Mouse (Mus musculus) liver, adult 2 months (tissue): ENCODE measurements at regions not wholly inside any gene's neighbourhood (a gene's known extent, or its start where the extent isn't known, plus 50 kb on each side); places are given as distances from the start of the nearest gene placed in this dataset.

ENCODE experiments used
- DNase-seq: peaks from one replicate; pipeline ENCODE4 v3.0.0-alpha.2; 2011; ENCODE audit warnings: low read depth, low spot score; ENCODE audit errors: extremely low read depth
- H3K27ac ChIP-seq: fragments of 200-500 bp; replicated peaks from 2 replicates; pipeline ENCODE4 v1.5.1; 2012; ENCODE audit warnings: low read depth, mild to moderate bottlenecking, control low read depth, inconsistent platforms, low read length; ENCODE audit not compliant: insufficient read depth
- H3K27me3 ChIP-seq: fragments of 200-500 bp; 2 replicates; pipeline ENCODE4 v1.6.1; 2012; ENCODE audit warnings: mild to moderate bottlenecking, moderate library complexity, low read length, inconsistent platforms; ENCODE audit not compliant: control insufficient read depth, insufficient read depth
- H3K36me3 ChIP-seq: fragments of 200-500 bp; 2 replicates; pipeline ENCODE4 v1.6.1; 2012; ENCODE audit warnings: low read length, inconsistent platforms; ENCODE audit not compliant: control insufficient read depth, insufficient read depth
- H3K4me1 ChIP-seq: fragments of 200-500 bp; 2 replicates; pipeline ENCODE4 v1.6.1; 2011; ENCODE audit warnings: low read length; ENCODE audit not compliant: control insufficient read depth, insufficient read depth
- H3K4me3 ChIP-seq: fragments of 200-500 bp; 2 replicates; pipeline ENCODE4 v1.5.1; 2011; ENCODE audit warnings: low read depth, mild to moderate bottlenecking, control low read depth, low read length, moderate library complexity; ENCODE audit not compliant: insufficient read depth
- H3K79me2 ChIP-seq: fragments of 200-500 bp; 2 replicates; pipeline ENCODE4 v1.6.1; 2012; ENCODE audit warnings: inconsistent platforms, mild to moderate bottlenecking, low read length, moderate library complexity; ENCODE audit not compliant: control insufficient read depth, insufficient read depth
- H3K9ac ChIP-seq: fragments of 200-500 bp; 2 replicates; pipeline ENCODE4 v1.6.1; 2012; ENCODE audit warnings: low read depth, mild to moderate bottlenecking, control low read depth, inconsistent platforms, low read length
- CTCF ChIP-seq: fragments of 200-500 bp; IDR thresholded peaks from 2 replicates; pipeline ENCODE4 v1.5.1; 2011; ENCODE audit warnings: low read depth, low read length, control low read depth
- POLR2A ChIP-seq: fragments of 200-500 bp; IDR thresholded peaks from 2 replicates; pipeline ENCODE4 v1.6.1; 2011; ENCODE audit warnings: low read length, control low read depth; ENCODE audit not compliant: insufficient read depth; ENCODE audit errors: extremely low read depth
- WGBS: fragments of 180-500 bp; shearing (Covaris S2); methylation state at CpG from one replicate; pipeline ENCODE4 v1.1.7; 2018; 5-methylcytosine and 5-hydroxymethylcytosine counted together

DNA sequence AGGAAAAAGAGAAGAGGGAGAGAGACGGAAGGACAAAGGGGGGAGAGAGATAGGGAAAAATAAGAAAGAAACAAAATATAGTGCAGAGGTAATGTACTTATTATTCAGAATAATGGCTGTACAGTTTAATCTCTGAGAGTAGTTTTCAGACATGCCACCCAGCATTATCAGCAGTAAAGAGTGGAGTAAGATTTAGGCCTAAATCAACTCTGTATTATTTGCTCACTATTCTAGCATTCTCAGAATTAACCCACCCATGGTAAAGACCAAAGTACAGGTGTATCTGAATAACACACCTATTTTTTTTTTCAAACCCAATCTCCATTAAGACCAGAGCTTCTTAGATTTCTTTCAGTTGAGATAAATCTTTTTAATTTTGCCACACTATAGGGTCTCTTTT is 177.7 kb upstream of the Gm11114 start:
- Histone ChIP-seq H3K36me3 (no peaks in the 10 kb centered on the region), H3K4me1 (no peaks in the 10 kb centered on the region), H3K79me2 (no peaks in the 10 kb centered on the region), H3K4me3 (no peak overlapping the region), H3K9ac (no peak overlapping the region), H3K27ac (no peak overlapping the region), H3K27me3 (no peaks in the 10 kb centered on the region)
- DNase-seq = no peak
- WGBS = 79% methylated on average over 1 of the region's 1 CpGs
- TF ChIP-seq POLR2A (no peak), CTCF (no peak)

DNA sequence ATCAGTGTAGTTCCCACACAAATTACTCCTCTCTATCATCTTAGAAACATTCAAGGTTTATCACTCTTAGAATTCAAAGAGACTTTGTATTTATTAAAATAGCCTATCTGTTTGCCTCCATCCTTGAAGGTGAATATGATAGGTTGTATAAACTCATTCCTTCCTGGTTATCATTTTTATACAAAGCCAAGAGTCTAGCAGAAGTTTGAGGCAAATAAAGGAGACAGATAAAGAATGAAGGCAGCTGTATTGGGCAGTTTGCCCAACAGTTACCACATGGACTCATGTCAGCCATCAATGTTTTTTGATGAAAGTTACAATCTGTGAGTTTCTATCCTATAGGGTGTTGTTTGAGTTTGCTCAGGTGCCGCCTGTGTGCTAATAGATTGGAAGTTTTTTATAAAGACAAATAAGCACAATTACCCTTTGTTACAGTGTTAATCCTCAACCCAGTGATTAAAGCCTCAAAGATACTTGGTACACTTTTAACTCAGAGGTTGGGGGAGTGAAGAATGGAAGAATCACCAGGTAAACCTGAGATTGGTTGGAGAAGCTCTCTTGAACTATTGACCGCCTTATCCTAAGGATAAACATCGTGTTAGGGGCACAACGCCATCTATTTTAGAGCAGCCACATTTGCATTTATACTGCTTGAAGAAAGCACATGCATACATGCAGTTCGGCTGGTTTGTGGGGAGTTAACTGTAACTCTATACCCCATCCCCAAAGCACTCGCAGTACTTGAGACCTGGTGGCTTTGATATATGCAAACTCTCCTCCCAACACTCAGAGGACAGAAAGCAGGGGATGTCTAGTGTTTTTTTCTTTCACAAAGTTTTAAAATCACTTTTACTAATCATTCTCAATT is 175.6 kb upstream of the Gm11114 start:
- H3K36me3 ChIP-seq = no peaks in the 10 kb centered on the region
- WGBS = 91% methylated on average over 6 of the region's 6 CpGs

DNA sequence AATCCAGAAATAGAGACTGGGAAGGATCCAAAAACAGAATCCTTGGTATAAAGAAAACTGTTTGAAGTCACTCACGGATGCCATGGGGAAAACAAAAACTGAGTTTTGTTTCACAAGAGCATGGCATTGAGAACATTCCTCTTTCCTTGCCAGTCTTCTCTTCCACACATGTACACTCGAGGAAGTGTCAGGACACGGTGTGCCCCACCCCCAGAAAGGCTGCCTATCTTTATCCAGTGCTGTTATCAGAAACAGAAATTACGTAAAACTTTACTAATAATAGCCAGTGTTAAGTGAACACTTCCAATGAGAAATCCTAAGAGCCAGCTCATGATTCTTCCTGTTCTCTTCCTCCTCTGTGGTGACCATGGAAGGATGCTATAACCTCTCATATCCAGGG is 172.7 kb upstream of the Gm11114 start:
- Histone ChIP-seq H3K79me2 (no peaks in the 10 kb centered on the region), H3K9ac (no peak overlapping the region), H3K4me3 (no peak overlapping the region), H3K27me3 (no peaks in the 10 kb centered on the region), H3K36me3 (no peaks in the 10 kb centered on the region), H3K27ac (no peak overlapping the region), H3K4me1 (no peaks in the 10 kb centered on the region)
- 68% methylated on average over 4 of the region's 4 CpGs for WGBS
- no peak for DNase-seq
- TF ChIP-seq CTCF (no peak), POLR2A (no peak)

More for the DNA sequence above, 175.6 kb upstream of the Gm11114 start:
- H3K79me2 ChIP-seq = no peaks in the 10 kb centered on the region
- no peak overlapping the region for H3K27ac ChIP-seq
- no peak overlapping the region for H3K4me3 ChIP-seq
- TF ChIP-seq POLR2A (no peak), CTCF (no peak)
- H3K4me1 ChIP-seq = no peaks in the 10 kb centered on the region
- no peaks in the 10 kb centered on the region for H3K27me3 ChIP-seq
- H3K9ac ChIP-seq = no peak overlapping the region
- no peak for DNase-seq

DNA sequence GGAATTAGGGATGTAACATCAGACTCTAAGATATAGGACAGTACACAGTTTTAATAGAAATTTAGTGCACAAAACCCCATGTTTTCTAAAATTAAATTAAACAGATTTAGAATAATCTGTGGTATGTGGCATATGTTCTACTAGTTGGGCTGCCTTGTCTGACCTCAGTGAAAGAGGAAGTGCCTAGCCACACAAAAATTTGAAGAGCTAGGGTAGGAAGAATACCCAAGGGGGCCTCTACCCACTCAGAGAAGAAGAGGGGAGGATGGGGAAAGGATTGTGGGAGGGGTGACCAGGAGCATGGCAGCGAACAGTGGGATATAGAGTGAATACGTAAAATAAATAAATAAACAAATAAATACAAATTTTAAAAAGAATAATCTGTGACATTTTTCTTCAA is 168.2 kb upstream of the Gm11114 start:
- Histone ChIP-seq H3K27me3 (no peaks in the 10 kb centered on the region), H3K4me1 (no peaks in the 10 kb centered on the region), H3K27ac (no peak overlapping the region), H3K9ac (no peak overlapping the region), H3K79me2 (no peaks in the 10 kb centered on the region), H3K36me3 (no peaks in the 10 kb centered on the region), H3K4me3 (no peak overlapping the region)
- TF ChIP-seq POLR2A (no peak), CTCF (no peak)
- WGBS = 89% methylated on average over 2 of the region's 2 CpGs
- DNase-seq = no peak

DNA sequence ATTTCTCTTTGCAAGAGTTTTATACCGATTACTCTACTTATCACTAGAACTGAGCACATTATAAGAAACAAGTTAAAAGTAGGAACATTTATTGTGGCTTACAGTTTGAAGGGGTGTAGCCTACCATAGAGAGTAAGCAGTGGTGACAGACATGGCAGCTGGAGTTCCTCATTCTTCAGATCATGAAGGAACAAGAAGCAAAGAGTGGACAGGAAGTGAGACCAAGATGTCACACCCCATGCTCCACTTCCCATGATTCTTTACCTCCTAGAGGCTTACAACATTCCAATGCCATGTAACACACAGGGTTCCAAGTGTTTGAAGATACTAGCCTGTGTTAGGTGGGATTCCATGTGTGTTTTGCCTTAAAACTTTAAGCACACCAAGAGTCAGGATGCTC is 146.9 kb upstream of the Gm11114 start:
- Histone ChIP-seq H3K4me3 (no peak overlapping the region), H3K4me1 (no peaks in the 10 kb centered on the region), H3K36me3 (no peaks in the 10 kb centered on the region), H3K9ac (no peak overlapping the region), H3K27me3 (no peaks in the 10 kb centered on the region), H3K27ac (no peak overlapping the region), H3K79me2 (no peaks in the 10 kb centered on the region)
- DNase-seq = no peak
- TF ChIP-seq POLR2A = no peak
- WGBS = 93% methylated on average over 1 of the region's 1 CpGs

DNA sequence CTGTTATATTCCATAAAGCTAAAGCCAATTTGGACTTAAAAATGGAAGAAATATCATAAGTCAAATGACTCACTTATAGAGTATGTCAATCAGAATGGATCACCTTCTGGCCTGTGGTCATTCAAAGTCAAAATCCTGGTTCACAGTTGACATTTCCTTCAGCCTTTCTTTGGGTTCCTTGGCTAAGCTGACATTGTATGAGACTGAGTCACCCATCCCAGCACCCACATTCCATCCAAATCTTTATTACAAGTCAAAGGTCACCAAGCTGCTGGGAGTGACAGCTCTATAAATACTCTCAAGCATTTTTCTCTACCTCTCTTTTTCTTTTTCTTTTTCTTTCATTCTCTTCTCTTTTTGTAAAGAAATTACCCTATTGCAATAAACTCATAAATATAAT is 145.3 kb upstream of the Gm11114 start:
- TF ChIP-seq CTCF = no peak
- no peak for TF ChIP-seq POLR2A
- no peaks in the 10 kb centered on the region for H3K27me3 ChIP-seq

More for the DNA sequence above, 145.3 kb upstream of the Gm11114 start:
- DNase-seq = no peak
- H3K27ac ChIP-seq = no peak overlapping the region
- no peak overlapping the region for H3K4me3 ChIP-seq
- H3K79me2 ChIP-seq = no peaks in the 10 kb centered on the region
- H3K4me1 ChIP-seq = no peaks in the 10 kb centered on the region
- H3K36me3 ChIP-seq = no peaks in the 10 kb centered on the region
- H3K9ac ChIP-seq = no peak overlapping the region
